Mouse (Mus musculus) testis, adult 2 months (tissue): ENCODE data around the gene Rhobtb3. TPM values are rescaled to one million over a fixed set of nuclear protein-coding genes. Genes with fewer than 3 reads are reported as not detected.
"Not testable (repeated sequence)": the region's sequence is repeated elsewhere in the genome, so short reads cannot be mapped to it uniquely, and the experiment has no call there.

Experiments
- H3K27ac ChIP-seq: fragments of 200-500 bp; 2 replicates; pipeline ENCODE4 v1.5.1; 2012; ENCODE audit warnings: low read depth, low read length; ENCODE audit not compliant: control insufficient read depth, insufficient read depth
- H3K27me3 ChIP-seq: fragments of 200-500 bp; 2 replicates; pipeline ENCODE4 v1.6.1; 2012; ENCODE audit warnings: mild to moderate bottlenecking, low read length, moderate library complexity; ENCODE audit not compliant: control insufficient read depth, insufficient read depth
- H3K36me3 ChIP-seq: fragments of 200-500 bp; 2 replicates; pipeline ENCODE4 v1.6.1; 2012; ENCODE audit warnings: mild to moderate bottlenecking, low read length; ENCODE audit not compliant: control insufficient read depth, insufficient read depth
- H3K4me1 ChIP-seq: fragments of 200-500 bp; 2 replicates; pipeline ENCODE4 v1.6.1; 2012; ENCODE audit warnings: low read length; ENCODE audit not compliant: control insufficient read depth, insufficient read depth
- H3K4me3 ChIP-seq: fragments of 200-500 bp; 2 replicates; pipeline ENCODE4 v1.5.1; 2012; ENCODE audit warnings: low read depth, mild to moderate bottlenecking, low read length, moderate library complexity, mixed read lengths; ENCODE audit not compliant: control insufficient read depth
- CTCF ChIP-seq: fragments of 200-500 bp; IDR thresholded peaks from 2 replicates; pipeline ENCODE4 v1.5.1; 2012; ENCODE audit warnings: low read depth, mild to moderate bottlenecking, inconsistent platforms, low read length, moderate library complexity; ENCODE audit not compliant: control insufficient read depth, insufficient read depth, insufficient replicate concordance
- POLR2A ChIP-seq: fragments of 200-500 bp; IDR thresholded peaks from 2 replicates; pipeline ENCODE4 v1.6.1; 2012; ENCODE audit warnings: low read depth, mild to moderate bottlenecking, inconsistent platforms, low read length, moderate library complexity; ENCODE audit not compliant: control insufficient read depth
- polyA plus RNA-seq: library from polyadenylated mRNA; depleted of rRNA; stranded (reverse); fragments of >200 nt; gene quantifications from 2 replicates; pipeline ENCODE4 v1.2.3, GENCODE M21; 2012

The Rhobtb3 gene
- polyA plus RNA-seq, 1 experiment, result 15.1 TPM

GRCm38 (mm10) chr13:75914151-75914550 lies 29.6 kb downstream of the Rhobtb3 start:
- no peak overlapping the region for H3K27ac ChIP-seq
- H3K27me3 ChIP-seq, result no peaks in the 10 kb centered on the region
- H3K36me3 ChIP-seq, result no peaks in the 10 kb centered on the region; the same call in 1 of the 2 replicates
- no peaks in the 10 kb centered on the region for H3K4me1 ChIP-seq
- no peak for TF ChIP-seq POLR2A
- no peak for TF ChIP-seq CTCF
- no peak overlapping the region for H3K4me3 ChIP-seq

GRCm38 (mm10) chr13:75908187-75908586 lies 35.5 kb downstream of the Rhobtb3 start:
- no peak for TF ChIP-seq POLR2A
- no peak for TF ChIP-seq CTCF
- Histone ChIP-seq H3K36me3 (no peaks in the 10 kb centered on the region; the same call in 1 of the 2 replicates), H3K27me3 (no peaks in the 10 kb centered on the region), H3K4me1 (no peaks in the 10 kb centered on the region), H3K27ac (no peak overlapping the region), H3K4me3 (no peak overlapping the region)

- Histone ChIP-seq H3K27me3 (no peaks in the 10 kb centered on the region), H3K4me3 (no peak overlapping the region), H3K4me1 (no peaks in the 10 kb centered on the region), H3K27ac (no peak overlapping the region), H3K36me3 (no peaks in the 10 kb centered on the region; the same call in 1 of the 2 replicates)
- no peak for TF ChIP-seq POLR2A
- no peak for TF ChIP-seq CTCF
These were observed 36.6 kb downstream of the Rhobtb3 start for GRCm38 (mm10) chr13:75907133-75907532.

GRCm38 (mm10) chr13:75904660-75905059 lies 39.1 kb downstream of the Rhobtb3 start:
- Histone ChIP-seq H3K4me3 (no peak overlapping the region), H3K27me3 (no peaks in the 10 kb centered on the region), H3K36me3 (no peaks in the 10 kb centered on the region), H3K27ac (no peak overlapping the region), H3K4me1 (no peaks in the 10 kb centered on the region)
- TF ChIP-seq CTCF, result no peak

GRCm38 (mm10) chr13:75900928-75901327 lies 42.8 kb downstream of the Rhobtb3 start:
- H3K4me3 ChIP-seq, H3K27ac ChIP-seq, H3K4me1 ChIP-seq, H3K27me3 ChIP-seq, H3K36me3 ChIP-seq: not testable (repeated sequence)

- no peak overlapping the region for H3K4me3 ChIP-seq
- no peaks in the 10 kb centered on the region for H3K4me1 ChIP-seq
- H3K36me3 ChIP-seq, result no peaks in the 10 kb centered on the region
- TF ChIP-seq CTCF (no peak), POLR2A (no peak)
- H3K27me3 ChIP-seq, result no peaks in the 10 kb centered on the region
- H3K27ac ChIP-seq, result no peak overlapping the region
These were observed 50.8 kb downstream of the Rhobtb3 start for GRCm38 (mm10) chr13:75892876-75893275.

- Histone ChIP-seq H3K27me3 (no peaks in the 10 kb centered on the region), H3K36me3 (no peaks in the 10 kb centered on the region), H3K4me1 (no peaks in the 10 kb centered on the region), H3K27ac (no peak overlapping the region), H3K4me3 (no peak overlapping the region)
- no peak for TF ChIP-seq POLR2A
- no peak for TF ChIP-seq CTCF
These were observed 51.4 kb downstream of the Rhobtb3 start for GRCm38 (mm10) chr13:75892291-75892690.

- no peaks in the 10 kb centered on the region for H3K27me3 ChIP-seq
- H3K4me1 ChIP-seq, result no peaks in the 10 kb centered on the region
- H3K4me3 ChIP-seq, result no peak overlapping the region
- no peaks in the 10 kb centered on the region for H3K36me3 ChIP-seq
- no peak overlapping the region for H3K27ac ChIP-seq
- TF ChIP-seq CTCF (no peak), POLR2A (no peak)
These were observed 51.9 kb downstream of the Rhobtb3 start for GRCm38 (mm10) chr13:75891868-75892267.
